Mouse (Mus musculus) G1E (cell line): ENCODE measurements around the gene Anxa6.

Source experiments
- CTCF ChIP-seq: IDR thresholded peaks from 2 replicates; pipeline ENCODE4 v1.5.1; 2012; ENCODE audit warnings: low read depth, low read length, inconsistent platforms, mixed read lengths
- GATA1 ChIP-seq: IDR thresholded peaks from 2 replicates; pipeline ENCODE4 v1.6.1; 2012; ENCODE audit warnings: borderline replicate concordance, low read length, inconsistent platforms, mixed read lengths
- GATA2 ChIP-seq: IDR thresholded peaks from 2 replicates; pipeline ENCODE4 v1.6.1; 2012; ENCODE audit warnings: low read depth, low read length, inconsistent platforms, borderline replicate concordance
- TAL1 ChIP-seq: conservative IDR thresholded peaks from 2 replicates; pipeline ENCODE4 v1.6.1; 2012; ENCODE audit warnings: low read depth, low read length, inconsistent platforms, mixed read lengths

- TF ChIP-seq CTCF (no peak), TAL1 (no peak), GATA1 (no peak), GATA2 (no peak)
Observed at GRCm38 (mm10) chr11:54988754-54989349, 44.4 kb downstream of the Anxa6 start.
